Mouse (Mus musculus): ENCODE data around the gene Gkn3.
A peak's percentile ranks its signal among the peaks of the same experiment; 100 is the strongest.

Gene Gkn3

GRCm38 (mm10) chr6:87350829-87351228, 37.9 kb downstream of the Gkn3 start, which contains the start of gene Gkn1:
Gkn1 (minus strand) TSS chr6:87350942.
- DNase-seq = no peak

GRCm38 (mm10) chr6:87335935-87336295, 52.8 kb downstream of the Gkn3 start:
- DNase-seq = no peak

DNA sequence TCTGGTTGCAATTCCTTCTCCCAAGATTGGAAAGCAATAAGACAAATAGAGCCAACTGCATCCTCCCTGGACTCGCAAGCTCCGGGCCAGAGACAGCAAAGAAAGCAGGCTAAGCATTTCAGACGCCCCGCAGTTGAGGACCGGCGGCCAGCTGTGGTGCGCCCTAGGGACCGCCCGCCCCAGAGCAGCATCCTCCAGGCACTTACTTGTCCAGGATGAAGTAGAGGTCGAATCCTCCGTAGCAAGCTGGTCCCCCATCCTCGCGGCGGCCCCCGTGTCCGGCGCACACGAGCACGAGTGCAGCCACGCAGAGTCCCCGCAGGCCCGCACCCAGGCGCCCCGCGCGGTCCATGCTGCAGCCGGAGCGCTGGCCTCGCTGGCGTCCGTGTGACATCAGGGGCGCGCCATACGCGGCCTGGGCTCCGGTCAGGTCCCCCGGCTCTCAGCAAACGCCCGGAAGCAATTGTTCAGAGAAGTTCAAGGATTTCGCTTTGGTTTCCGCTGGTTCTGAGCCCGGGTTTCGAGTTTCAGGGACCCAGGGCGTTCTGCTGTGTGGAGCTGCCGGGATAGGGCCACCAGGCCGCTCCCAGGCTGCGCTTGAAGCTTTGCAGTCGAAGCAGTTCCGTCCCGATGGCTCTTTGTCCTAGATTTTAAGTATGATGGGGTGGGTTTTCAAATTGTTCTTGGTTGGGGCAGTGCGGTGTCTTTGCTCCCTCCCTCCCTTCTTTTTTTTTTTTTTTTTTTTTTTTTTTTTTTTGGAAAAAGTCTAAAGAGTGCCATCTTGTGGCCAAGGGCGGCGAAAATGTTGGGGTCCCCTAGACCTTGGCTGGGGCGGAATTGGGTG, 53.4 kb downstream of the Gkn3 start, which contains the start of gene Antxr1:
Gene Antxr1, minus strand, starts transcription at position 731 of the 844 bp plus-strand sequence.
- peak in 1 of 2 experiments; percentile 20 for DNase-seq

GRCm38 (mm10) chr6:87334361-87335090, 54.2 kb downstream of the Gkn3 start:
- no peak for DNase-seq
